Mouse (Mus musculus): ENCODE results near the gene Ctnnbl1.

Gene Ctnnbl1

DNA sequence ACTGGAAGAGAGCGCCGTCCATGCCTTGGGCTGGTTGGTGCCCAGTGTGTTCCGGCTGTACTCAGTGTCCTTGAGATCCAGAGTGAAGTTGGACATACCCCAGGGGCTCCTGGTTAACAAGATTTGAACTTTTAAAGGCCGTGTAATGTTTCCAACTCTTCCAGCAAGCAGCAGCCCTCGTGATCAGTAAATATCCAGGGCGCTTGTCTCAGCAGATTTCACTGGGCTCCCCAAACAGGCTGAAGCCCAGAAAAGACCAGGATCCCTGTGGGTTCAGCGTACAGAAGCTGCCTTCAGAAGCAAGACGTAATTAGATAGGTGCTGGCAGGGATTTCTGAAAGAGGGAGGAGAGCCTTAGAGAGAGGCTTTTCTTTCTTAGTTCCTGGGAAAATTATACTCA lies 137.9 kb downstream of the Ctnnbl1 start:
- peak in 1 of 2 experiments; percentile 24 for DNase-seq (ENCODE audit: low spot score in 2 of 2)

DNA sequence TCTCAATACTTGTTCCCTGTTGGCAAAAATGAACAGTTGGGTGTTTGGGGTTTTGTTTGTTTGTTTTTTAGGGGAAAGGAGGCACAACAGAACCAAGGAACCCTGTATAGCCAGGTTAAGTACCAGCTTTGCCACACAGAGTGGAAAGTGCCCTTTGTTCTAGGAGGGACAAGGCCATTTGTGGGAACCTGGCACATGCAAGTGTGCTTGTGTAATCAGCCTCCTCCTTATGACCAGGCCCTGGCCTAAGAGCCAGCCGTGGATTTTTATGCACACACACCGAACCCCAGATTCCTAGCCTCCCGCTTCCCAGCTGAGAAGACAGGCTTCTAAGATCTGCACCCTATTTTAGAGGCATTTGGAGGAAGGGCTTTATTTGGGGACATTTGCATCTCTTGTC lies 140.2 kb downstream of the Ctnnbl1 start:
- no peak for DNase-seq (ENCODE audit: low spot score in 2 of 2)

DNA sequence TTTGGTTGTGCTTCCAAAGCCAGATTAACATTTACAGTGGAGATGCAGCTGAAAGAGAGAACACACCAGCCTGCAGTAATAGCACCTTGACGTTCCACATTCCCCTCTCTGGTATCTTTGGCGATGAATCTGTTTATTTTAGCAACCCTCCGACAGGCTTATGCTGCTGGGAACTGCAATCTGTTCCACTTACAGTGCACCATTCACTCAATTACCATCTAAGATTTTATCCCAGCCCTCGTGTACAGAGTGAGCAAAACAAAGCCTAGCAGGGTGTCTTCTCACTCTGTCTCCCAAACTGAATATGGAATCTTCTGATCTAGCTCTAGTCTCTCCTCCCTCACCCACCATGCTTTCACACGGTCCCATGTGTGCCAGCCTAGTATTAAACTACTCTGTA lies 140.8 kb downstream of the Ctnnbl1 start:
- peak; percentile 63 to 71 for DNase-seq (ENCODE audit: low spot score in 2 of 2)

DNA sequence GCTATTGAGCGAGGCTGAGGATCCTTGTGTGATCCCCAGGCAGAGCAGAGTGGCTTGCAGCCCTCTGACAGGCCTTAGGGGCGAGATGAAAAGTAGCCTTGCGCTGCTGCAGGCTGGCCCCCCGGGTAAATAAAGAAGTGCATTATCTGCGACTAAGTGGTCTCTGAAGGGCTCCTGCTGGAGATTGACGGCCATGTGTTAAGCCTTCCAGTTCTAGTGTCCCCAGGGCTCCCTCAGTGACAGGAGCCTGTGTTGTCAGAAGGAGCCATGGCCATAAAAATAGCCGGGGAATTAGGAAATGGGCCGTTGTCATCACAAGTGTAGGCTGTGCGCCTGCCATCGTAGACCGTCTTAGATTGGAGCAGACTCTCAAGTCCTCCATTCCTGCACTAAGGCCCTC lies 144.7 kb downstream of the Ctnnbl1 start:
- no peak for DNase-seq (ENCODE audit: low spot score in 2 of 2)

DNA sequence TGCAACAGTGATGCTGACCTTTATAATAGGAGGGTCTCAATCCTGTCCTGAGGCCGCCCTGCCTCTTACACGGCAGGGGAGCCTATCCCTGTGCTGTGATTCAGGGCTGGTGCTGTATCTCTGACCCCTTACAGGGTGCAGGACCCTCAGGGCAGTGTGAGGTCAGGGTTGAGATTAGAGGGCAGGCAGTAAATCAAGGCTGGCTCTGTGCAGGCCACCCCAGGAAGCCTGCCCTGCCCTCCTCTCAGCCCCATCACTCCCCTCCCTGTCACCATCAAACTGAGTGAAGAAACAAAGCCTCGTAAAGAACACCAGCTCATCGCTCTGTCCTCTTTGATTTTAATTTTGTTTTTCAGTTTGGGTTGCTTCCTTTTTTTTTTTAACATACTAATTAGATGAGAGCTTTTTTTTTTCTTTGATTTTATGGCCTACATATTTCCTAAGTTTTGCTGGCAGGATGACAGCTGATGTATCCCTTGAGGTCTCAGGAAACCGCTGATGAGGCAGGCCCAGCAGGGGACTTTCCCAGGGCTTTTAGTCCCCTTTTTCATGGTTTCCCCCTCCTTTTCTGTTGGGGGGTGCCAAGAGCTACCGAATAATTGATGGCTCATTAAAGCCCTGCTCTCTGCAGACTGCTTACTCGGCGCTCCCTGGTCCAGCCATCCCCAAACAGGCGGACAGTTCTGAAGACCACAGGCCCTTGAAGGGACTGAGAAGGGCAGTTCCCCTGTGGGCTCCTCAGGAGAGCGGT lies 150.2 kb downstream of the Ctnnbl1 start:
- DNase-seq (ENCODE audit: low spot score in 2 of 2) = no peak

DNA sequence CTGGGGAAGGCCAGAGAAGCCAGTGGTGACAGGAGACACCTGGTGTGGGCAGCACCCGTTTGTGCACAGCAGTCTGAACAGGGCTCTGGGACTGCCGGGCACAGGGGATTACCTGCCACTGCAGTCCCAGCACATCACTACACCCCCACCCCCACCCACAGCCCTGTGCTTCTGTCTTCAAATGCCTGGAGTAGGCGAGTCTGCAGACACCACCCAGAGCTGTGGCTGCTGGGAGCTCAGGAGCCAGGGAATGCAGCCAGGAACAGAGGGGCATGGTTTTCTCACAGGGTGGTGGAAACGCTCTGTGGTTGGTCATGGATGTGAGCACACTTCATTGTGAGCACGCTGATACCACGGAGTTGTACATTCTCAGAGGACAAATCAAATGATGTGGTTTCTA lies 154.0 kb downstream of the Ctnnbl1 start:
- DNase-seq (ENCODE audit: low spot score in 2 of 2) = no peak

DNA sequence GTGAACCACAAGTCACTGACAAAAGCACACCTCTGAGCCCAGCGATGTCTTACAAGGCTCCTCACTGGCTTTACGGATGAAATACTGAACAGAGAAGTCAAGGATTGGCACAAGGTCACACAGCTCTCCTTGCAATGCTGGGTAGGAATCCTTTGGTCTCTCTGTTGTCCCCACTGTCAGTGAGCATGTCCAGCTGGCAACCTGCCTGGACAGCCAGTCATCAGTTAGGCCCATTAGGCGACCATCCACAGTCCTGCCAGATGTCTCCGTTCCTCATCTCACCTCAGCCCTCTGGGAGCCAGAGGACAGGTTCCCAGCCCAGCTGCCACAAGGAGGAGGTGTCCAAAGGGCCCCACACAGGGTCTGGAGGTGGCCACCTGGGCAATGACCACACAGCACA lies 159.9 kb downstream of the Ctnnbl1 start:
- no peak for DNase-seq (ENCODE audit: low spot score in 2 of 2)

DNA sequence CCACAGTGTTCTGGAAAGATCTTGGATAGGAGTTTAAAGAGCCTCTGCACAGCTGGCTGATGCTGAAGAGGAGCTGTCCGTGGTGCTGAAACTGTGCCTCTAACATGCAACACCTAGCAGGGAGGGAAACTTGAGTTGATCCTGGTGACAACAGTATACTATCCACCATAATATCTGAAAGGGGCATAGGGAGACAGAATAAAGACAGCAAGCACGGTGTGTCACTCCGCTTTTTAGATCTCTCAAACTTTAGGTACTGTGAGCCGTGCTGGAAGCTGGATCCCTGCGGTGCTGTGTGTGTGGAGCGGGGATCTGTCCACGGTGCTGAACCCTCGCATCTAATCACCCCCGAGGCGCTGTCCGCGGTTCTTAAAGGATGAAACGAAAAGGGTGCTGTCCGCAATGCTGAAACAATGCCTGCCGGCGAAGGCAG lies 176.0 kb downstream of the Ctnnbl1 start:
- DNase-seq (ENCODE audit: low spot score in 2 of 2) = peak in 1 of 2 experiments; percentile 43

DNA sequence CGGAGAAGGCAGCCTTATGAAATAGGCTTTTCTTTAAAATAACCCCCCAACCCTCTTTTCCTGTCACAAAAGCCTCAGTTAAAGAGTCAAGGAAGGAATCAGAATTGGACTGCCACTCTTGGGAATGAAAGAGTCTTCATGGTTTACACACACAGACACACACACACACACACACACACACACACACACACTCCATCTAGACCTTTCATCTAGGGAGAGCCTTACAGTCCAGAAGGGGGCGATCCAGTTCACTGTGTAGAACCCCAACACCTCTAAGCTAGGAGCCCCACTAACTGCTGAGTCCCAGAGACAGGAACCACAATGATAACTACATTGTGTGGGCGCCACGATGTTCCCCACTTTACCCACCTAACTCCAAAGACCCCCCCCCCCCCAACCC lies 176.5 kb downstream of the Ctnnbl1 start:
- DNase-seq (ENCODE audit: low spot score in 2 of 2) = peak in 1 of 2 experiments; percentile 30

DNA sequence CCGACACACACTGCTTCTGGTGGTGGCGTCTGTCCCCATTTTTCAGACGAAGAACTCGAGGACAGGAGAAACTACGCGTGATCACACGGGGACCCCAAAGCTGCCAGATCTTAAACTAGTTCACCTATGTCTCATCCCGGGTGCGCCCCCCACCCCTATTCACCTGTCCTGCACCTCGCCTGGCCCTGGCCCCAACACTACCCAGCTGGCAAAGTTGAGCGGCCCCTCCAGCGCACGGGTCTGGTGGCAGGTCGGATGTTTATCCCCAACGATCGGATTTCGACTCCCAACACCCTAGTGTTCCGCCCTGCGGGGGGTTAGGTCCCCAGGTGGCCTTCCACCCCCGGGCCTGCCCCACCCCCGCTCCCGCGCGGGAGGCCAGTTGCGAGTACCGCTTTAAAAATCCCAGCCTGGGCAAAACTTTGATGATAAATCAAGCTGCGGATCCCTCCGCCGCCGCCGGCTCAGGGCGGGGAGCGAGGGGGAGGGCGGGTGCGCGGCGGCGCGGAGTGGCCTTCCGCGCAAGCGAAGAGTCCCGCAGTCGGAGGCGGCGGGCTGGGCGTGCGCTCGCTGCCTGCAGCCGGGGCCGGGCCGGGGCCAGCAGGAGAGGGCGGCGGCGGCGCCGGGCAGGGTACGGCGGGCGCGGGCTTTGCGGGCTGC lies 177.0 kb downstream of the Ctnnbl1 start, which contains the start of gene Vstm2l:
Gene Vstm2l (plus strand): TSS at position 549 of the 660 bp plus-strand sequence.
- peak in 1 of 2 experiments; percentile 68 for DNase-seq (ENCODE audit: low spot score in 2 of 2)

DNA sequence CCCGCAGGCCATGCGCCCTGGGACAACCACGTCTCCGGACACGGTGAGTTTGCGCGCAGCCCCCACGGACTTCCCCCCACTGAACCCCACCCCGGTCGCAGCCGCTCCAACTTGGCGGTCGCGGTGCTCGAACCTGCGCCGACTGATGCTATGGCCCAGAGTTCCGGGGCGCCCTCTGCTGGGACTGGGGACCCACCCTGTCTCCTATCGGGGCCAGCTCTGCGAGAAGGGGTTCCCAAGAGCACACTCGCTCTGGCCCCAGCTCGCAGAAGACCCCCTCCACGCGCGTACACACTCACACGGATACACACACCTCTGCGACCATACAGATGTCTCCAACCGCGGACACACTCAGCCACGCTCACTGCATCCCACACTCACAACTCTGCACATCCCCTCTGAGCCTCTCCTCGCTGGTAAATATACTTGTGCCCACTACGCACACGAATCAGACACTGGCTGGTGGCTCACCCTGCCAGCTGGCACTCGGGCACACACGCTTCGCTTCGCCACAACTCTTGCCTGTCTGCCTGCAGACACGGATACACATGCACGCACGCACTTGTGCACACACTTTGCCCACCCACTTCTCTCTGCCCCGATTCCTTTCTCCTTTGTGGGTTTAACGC lies 177.8 kb downstream of the Ctnnbl1 start:
- DNase-seq (ENCODE audit: low spot score in 2 of 2) = peak in 1 of 2 experiments; percentile 42

DNA sequence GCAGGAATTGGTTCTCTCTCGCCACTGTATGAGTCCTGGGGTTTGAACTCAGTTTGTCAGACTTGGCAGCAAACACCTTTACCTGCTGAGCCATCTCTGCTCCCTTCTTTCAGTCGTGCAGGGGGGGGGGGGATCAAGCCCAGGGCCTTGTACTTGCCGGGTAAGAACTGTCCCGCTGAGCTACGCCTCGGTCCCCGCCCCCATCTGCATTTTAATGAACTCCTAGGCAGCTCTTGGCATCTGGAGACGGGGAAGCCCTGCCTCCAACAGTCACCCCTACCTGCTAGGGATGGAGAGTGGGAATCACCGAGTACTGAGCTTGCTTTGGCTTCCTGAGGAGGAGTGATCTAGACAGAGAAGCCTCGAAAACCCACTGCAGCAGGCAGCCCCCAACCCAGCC lies 181.3 kb downstream of the Ctnnbl1 start:
- DNase-seq (ENCODE audit: low spot score in 2 of 2) = no peak

DNA sequence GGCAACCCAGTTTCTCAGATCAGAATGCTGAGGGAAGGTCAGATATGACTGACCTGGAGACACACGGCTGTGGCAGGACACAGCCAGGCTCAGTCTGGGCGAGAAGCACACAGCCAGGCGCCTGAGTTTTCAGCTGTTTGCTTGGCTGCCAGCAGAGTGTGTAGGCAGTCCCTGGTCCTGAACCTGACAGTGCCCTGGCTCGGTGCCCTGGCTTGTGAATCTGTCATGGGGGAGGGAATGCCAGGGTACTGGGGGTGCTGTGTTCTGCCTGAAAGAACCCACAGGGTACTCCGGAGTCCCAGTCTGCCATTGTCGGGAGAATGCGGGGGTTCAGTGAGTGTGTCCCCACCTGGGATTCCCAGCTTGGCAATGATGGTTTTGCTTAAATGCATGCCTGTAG lies 184.3 kb downstream of the Ctnnbl1 start:
- DNase-seq (ENCODE audit: low spot score in 2 of 2) = no peak

DNA sequence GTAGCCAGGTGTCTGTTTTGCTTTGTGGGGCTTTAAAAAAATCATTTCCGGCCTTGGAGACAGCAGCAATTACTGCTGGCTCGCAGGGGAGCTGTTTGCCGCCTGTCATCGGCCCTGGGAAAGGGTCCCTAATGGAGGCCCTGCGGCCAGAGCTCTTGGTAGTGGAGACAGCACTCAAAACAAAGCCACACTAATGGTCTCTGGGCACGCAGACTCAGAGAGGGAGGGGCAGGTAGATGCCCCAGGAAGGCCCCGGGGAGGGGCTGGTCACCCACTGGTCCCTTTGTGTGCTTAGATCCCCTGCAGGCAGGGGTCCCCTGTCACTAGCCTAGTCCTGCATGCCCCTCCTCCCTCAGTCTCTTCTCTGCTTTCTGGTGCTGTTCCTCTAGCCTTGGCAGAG lies 186.2 kb downstream of the Ctnnbl1 start:
- no peak for DNase-seq (ENCODE audit: low spot score in 2 of 2)

DNA sequence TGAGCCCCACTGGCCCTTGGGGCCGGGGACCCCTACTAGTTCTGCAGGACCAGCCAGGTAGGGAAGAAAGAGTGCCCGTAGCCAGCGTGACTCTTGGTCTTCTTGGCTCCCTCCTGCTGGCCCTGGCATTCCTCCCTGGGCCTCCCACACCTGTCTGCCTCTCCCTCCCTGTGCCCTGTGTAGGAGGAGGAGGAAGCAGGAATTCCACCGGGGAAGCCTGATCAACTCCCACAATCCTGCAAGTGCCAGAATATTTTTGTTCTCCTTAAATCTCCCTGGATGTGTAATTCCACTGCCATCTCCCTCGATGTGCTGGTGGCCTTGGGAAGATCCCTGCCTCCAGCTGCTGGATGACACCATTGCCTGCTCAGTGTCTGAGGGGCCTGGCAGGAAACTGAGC lies 187.3 kb downstream of the Ctnnbl1 start:
- DNase-seq (ENCODE audit: low spot score in 2 of 2) = peak in 1 of 2 experiments; percentile 19

DNA sequence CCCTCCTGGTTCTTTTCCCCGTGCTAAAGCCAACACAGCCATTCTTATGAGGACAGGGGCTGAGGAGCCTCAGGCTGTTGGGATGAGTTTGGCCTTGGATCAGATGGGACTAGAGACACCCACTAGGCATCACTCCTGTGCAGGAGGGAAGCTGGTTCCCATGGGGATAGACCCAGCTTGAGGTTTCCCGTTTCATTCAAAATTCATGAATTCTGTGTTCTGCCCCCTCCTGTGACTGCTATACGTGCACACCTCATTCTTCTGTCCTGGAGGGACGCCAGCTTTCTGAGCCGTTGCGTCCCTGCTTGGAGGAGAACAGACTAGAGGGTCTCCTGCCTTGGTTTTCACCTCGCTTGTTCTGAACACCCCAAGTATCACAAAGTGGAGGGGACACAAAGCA lies 189.3 kb downstream of the Ctnnbl1 start:
- DNase-seq (ENCODE audit: low spot score in 2 of 2) = no peak

DNA sequence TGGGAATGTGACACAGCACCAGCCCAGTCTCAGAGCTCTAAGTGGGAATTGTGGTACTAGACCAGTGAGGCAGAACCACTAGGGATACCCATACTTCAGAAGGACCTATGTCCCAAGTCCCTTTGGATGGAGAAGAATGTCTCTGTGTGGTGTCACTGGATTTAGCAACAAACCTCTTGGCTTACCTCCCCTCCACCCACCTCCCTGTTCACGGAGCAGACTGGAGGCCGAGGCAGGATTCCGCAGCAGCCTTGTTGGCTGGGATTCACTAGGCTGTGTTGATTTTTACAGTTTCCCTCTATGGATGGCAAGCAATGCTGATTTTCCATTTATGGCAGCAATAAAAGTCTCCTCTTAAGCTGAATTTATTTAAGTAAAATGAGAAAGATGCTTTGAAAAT lies 189.7 kb downstream of the Ctnnbl1 start:
- peak in 1 of 2 experiments; percentile 35 for DNase-seq (ENCODE audit: low spot score in 2 of 2)

DNA sequence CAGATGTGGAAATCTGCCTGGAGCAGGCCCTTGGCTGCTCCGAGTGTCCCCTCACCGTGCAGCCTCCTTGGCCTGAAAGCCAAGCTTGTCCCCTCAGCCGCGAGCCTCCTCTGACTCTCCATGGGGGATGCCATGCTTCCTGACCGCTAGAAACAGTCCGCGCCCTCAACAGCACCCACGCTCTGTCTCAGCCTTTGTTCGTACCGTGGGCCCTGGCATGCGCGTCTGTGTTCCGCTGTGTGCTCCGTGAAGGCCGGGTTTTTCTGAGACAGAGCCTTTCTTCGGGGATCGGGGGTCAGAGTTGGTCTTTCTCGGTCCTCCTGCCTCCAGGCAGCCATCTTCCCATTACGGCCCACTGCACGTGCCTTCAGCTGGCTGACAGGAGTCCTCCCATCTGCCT lies 190.2 kb downstream of the Ctnnbl1 start:
- DNase-seq (ENCODE audit: low spot score in 2 of 2) = no peak

DNA sequence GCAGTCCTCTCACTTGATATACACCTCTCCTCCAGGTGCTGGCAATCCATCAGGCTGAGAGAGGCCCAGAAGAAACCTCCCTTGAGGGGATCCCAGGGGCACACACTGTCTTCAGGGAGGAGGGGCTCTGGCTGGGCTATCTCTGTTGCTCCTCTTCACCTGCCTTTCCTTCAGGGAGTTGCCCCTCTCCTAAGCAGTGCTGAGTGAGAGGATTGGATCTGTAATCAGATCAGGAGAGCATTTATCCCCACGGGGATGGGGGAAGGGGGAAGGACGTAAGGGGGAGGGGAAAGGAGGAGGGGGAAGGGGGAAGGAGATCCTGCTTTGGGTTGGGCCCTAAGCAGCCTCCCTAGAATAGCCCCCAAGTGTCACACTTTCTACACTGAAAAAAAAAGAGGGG lies 190.6 kb downstream of the Ctnnbl1 start:
- no peak for DNase-seq (ENCODE audit: low spot score in 2 of 2)

DNA sequence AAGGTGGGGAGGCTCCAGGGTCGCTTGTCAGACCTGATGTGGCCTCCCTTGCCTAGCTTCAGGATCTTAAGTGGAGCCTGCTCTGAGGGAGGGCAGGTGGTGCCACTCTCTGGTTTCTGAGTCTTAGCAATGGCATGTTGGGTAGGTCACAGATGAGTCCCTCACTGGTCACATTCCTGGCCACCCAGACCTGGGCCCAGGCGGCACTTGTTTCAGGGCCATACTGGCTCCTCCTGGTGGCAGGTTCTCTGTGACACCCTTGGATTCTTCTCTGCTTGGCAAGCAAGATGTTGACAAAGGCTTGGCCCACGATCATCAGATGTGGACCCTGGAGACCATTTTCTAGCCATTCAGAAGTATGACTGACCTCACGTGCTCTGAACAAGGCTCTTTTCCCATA lies 195.5 kb downstream of the Ctnnbl1 start:
- no peak for DNase-seq (ENCODE audit: low spot score in 2 of 2)

DNA sequence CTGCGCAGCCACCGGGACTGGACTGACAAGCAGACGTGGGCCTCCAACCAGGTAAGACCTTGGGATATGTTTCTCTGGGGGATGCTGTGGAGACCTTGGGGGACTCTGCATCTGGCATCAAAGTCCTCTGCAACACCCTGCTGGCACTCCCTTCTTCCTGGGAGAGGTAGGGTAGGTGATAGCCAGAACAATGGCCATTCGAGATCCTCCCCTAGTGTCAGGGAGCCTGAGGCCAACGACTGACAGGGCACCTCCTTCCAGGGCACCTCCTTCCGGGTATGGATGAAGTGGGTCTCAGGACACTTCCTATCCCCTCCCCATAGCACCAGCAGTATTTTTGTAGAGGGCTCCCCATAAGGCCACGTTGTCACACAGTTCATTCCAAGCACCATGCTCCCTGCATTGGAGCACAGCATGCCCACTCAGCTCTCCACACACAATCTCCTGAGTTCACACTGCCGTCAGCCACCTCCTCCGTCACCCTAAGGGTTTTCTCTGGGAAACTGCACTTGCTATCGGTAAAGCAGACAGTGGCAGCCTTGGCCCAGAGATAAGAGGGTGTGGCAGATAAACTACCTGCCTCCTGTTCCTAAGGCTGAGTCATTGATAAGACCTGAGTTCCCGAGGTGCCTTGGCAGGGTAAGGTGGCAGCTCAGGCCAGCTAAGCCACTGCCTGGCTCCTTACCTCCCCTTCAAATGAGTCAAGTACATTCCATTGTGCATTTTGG lies 198.4 kb downstream of the Ctnnbl1 start:
- no peak for DNase-seq (ENCODE audit: low spot score in 2 of 2)

DNA sequence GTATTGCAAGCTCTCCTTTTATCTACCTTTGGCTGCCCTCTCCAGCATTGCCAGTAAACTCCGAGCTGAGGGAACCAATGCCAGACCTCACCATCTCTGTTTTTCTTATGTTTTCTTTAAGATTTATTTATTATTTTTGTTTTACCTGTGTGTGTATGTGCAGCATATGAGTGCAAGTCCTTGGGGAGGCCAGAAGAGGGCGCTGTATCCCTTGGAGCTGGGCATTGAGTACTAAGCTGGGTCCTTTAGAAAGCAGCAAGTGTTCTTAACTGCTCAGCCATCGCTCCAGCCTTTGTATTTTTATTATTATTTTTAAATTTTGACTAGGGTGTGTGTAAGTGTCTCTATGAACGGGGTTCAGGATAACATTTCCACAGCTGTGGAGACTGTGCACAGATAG lies 199.5 kb downstream of the Ctnnbl1 start:
- no peak for DNase-seq (ENCODE audit: low spot score in 2 of 2)

Data from left cerebral cortex, adult 9 months (tissue).